Mouse (Mus musculus): ENCODE data around the gene Me1.
"Not testable (repeated sequence)": the region's sequence is repeated elsewhere in the genome, so short reads cannot be mapped to it uniquely, and the experiment has no call there.

Me1 gene

GRCm38 (mm10) chr9:86652194-86652593, 43.6 kb downstream of the Me1 start:
- DNase-seq (ENCODE audit: low spot score): no peak

- DNase-seq (ENCODE audit: low spot score): no peak
Observed at GRCm38 (mm10) chr9:86651254-86651653, 44.5 kb downstream of the Me1 start.

- no peak for DNase-seq (ENCODE audit: low spot score)
Observed at GRCm38 (mm10) chr9:86650822-86651221, 44.9 kb downstream of the Me1 start.

- DNase-seq (ENCODE audit: low spot score): no peak
Observed at GRCm38 (mm10) chr9:86647931-86648550, 47.7 kb downstream of the Me1 start.

- DNase-seq (ENCODE audit: low spot score): no peak
Observed at GRCm38 (mm10) chr9:86646807-86647206, 48.9 kb downstream of the Me1 start.

GRCm38 (mm10) chr9:86643497-86643896, 52.3 kb downstream of the Me1 start:
- DNase-seq (ENCODE audit: low spot score): no peak

- DNase-seq (ENCODE audit: low spot score): no peak
Observed at GRCm38 (mm10) chr9:86638771-86639170, 57.0 kb downstream of the Me1 start.

GRCm38 (mm10) chr9:86631153-86631552, 64.6 kb downstream of the Me1 start:
- no peak for DNase-seq (ENCODE audit: low spot score)

GRCm38 (mm10) chr9:86630352-86630931, 65.3 kb downstream of the Me1 start:
- no peak for DNase-seq (ENCODE audit: low spot score)

- DNase-seq (ENCODE audit: low spot score): no peak
Observed at GRCm38 (mm10) chr9:86629379-86629778, 66.4 kb downstream of the Me1 start.

GRCm38 (mm10) chr9:86627745-86628496, 67.8 kb downstream of the Me1 start:
- DNase-seq (ENCODE audit: low spot score): no peak

GRCm38 (mm10) chr9:86626906-86627305, 68.8 kb downstream of the Me1 start:
- no peak for DNase-seq (ENCODE audit: low spot score)

- no peak for DNase-seq (ENCODE audit: low spot score)
Observed at GRCm38 (mm10) chr9:86624781-86625180, 71.0 kb downstream of the Me1 start.

GRCm38 (mm10) chr9:86624039-86624438, 71.7 kb downstream of the Me1 start:
- DNase-seq (ENCODE audit: low spot score): no peak

- no peak for DNase-seq (ENCODE audit: low spot score)
Observed at GRCm38 (mm10) chr9:86622062-86622461, 73.7 kb downstream of the Me1 start.

- no peak for DNase-seq (ENCODE audit: low spot score)
Observed at GRCm38 (mm10) chr9:86619341-86620139, 76.2 kb downstream of the Me1 start.

GRCm38 (mm10) chr9:86617837-86618492, 77.8 kb downstream of the Me1 start:
- DNase-seq (ENCODE audit: low spot score): no peak

GRCm38 (mm10) chr9:86615765-86616164, 80.0 kb downstream of the Me1 start:
- DNase-seq (ENCODE audit: low spot score): no peak

- no peak for DNase-seq (ENCODE audit: low spot score)
Observed at GRCm38 (mm10) chr9:86612091-86612490, 83.7 kb downstream of the Me1 start.

GRCm38 (mm10) chr9:86605776-86606175, 90.0 kb downstream of the Me1 start:
- no peak for DNase-seq (ENCODE audit: low spot score)

GRCm38 (mm10) chr9:86599723-86600303, 95.9 kb downstream of the Me1 start:
- no peak for DNase-seq (ENCODE audit: low spot score)

GRCm38 (mm10) chr9:86596983-86597382, 98.8 kb downstream of the Me1 start:
- not testable (repeated sequence) for DNase-seq (ENCODE audit: low spot score)

Measured in urinary bladder, postnatal 14 days (tissue).